Mouse (Mus musculus) megakaryocyte progenitor cell, adult 5-6 weeks (primary cell): ENCODE results near the gene Sorcs1. TPM values are rescaled to one million over a fixed set of nuclear protein-coding genes. Genes with fewer than 3 reads are reported as not detected.

Experiments
- ATAC-seq: replicated peaks from 2 replicates; pipeline ENCODE4 v1.8.0; 2016; ENCODE audit warnings: mild to moderate bottlenecking, moderate TSS enrichment, inconsistent platforms; ENCODE audit not compliant: poor library complexity
- total RNA-seq, 2 experiments: library from RNA; stranded (forward) in 1 of 2; stranded (reverse) in 1 of 2; fragments of 157-497, 149-512 nt in 1 of 2; fragments of 200-1000 nt in 1 of 2; gene quantifications; 2 replicates each; pipeline versions ENCODE4 v1.2.3 to v1.2.4; 2015 to 2017

Sorcs1 gene
- total RNA-seq, 2 experiments from 2014 or later: not detected

DNA sequence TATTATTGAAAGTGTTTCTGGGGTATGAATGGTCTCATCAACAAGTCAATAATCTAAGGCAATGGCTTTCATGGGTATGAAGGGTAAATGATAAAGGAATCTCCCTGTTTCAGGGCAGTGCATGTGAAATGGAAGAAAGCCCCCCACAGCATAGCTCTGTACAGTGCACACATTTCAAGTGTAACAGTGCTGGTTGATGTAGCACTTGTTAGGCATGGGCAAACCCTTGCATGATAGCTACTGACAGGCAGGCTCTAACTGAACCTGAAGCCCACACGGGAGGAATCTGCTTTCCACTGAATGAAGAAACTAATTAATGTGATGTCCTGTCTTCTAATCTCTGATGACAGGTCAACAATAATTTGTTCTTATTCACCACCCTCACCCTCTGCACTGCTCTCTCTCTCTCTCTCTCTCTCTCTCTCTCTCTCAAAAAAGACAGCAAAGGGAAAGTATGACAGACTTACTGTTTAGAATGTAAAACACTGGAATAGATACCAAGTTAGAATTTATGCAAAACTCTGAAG lies 108.7 kb downstream of the Sorcs1 start:
- no peak for ATAC-seq

DNA sequence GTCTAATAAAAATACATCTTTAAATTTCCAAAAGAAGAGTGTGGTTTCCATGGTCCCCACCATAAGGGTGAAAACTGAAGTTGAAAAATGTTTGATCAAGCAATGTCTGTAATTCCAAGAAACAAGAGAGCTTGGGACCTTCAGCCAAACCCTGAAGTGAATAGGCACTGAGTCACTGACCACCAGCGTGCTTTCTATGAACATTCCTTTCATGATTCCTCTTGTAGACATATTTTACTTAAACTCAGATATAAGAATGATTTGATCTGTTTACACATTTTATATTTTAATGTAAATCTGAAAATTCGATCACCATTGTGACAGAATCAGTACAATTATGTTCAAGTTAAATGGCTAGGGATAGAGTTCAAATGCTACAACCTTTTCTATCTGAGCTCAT lies 112.1 kb downstream of the Sorcs1 start:
- ATAC-seq: no peak

DNA sequence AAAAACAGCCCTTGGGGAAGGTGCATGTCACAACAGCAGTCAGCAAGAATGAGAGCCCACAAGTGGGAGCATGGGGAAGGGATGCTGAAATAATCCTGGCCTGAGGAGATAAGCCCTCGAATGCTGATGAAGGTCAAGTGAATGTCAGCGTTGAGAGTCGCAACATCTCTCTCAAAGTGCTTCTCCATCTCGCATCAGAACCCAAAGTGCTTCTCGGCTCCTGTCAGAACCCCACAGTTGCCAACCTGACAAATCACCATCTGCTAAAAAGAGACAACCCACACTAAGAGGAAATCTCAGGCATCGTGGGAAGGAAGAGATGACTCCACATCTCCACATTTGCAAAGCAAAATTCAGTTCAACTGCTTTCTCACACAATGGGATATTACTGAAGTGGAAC lies 119.7 kb downstream of the Sorcs1 start:
- no peak for ATAC-seq

DNA sequence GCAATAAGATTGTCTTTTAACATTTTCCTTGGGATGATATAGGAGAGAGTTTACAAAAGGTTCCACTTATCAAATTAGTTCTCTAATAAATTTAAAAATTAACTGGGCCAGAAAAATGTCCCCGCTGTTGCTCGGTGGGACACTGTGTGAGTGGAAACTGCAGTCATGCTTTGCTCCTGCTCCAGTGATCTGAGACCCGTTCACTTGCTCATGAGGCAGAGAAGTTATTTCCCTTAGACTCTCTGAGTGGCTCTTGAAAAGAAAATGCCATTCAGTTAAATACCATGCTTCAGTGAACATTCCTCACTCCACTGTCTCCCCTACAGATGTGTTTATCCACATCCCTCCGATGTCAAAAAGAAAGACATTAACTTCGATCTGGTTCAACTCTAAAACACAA lies 144.4 kb downstream of the Sorcs1 start:
- no peak for ATAC-seq

DNA sequence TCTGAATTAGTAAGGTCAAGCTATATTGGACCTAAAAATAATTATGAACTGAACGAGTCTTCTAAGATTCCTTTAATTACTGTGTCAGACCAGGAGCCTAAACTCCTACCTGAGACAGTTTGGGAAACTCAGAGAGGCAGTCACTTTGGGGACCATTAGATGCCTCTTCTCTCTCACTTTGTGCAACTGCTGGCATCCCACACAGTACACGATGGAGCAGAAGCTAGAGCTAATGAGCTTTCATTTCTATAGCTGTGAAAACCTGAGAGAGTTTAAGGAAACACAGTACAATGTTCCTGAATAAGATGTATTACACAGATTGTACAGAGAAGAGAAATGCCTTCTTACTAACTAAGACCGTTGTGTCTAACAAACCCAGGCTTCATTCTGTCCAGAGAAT lies 150.6 kb downstream of the Sorcs1 start:
- ATAC-seq: no peak

DNA sequence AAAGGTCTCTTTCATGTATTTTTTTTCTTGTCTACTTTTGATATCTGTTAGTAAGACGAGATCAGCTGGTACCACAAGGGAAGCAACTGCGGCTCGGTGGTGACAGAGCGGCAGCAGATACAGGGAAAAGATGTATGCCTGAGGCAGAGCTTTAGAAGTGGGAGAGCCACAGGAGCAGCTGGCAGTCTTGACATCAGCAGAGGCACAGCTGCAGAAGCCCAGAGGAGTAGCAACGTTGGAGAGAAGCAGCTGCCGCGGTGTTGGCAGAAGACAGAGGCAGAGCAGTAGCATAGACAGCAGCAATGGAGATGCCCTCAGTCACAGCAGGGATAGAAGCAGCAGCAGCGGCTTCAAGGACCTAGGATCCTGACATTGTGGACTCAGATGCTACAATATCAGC lies 152.4 kb downstream of the Sorcs1 start:
- no peak for ATAC-seq

DNA sequence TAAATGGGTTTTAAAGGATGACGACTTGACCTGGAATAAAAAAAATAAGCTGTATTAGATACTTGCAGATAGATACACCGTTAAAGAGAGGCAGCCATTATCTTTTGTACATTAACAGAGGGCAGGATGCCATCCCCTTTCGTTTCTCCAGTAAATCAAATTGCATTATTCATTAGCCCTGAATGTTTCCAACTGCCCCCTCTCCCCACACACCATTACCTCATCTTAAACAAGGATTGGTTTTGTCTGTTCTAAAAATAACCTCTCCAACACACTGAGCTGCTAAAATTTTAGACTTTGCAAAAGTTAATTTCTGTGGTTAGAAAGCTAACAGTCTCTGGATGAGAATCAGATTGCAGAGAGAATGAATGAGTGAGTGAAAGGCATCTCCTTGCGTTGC lies 156.5 kb downstream of the Sorcs1 start:
- ATAC-seq: no peak

DNA sequence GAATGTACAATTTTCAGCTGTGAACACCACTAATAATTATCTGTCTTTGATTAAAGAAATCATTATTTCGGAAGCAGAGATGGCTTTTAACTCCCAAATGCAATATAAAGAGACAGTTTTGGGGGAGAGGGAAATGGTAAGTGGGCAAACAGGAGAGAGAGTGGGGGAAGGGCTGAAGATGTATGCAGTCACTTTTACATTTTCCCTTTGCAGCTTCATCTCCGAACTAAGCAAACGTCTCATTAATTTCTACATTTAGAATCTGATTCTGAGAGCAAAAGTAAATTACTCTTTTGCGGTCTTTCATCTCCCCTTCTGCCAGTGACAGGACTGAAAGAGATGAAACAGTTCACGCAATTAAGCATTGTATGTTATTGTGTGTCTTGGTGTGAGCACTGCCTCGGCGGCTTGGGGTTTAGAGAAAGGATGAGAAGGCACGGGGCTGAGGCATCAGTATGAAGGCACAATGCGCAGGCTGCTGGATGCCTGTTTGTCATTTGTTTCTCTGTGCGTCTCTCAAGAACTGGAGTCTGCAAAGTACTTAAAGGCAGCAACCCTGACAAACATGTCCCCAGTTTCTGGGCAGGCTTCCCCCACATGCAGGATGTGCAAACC lies 163.3 kb downstream of the Sorcs1 start:
- no peak for ATAC-seq

DNA sequence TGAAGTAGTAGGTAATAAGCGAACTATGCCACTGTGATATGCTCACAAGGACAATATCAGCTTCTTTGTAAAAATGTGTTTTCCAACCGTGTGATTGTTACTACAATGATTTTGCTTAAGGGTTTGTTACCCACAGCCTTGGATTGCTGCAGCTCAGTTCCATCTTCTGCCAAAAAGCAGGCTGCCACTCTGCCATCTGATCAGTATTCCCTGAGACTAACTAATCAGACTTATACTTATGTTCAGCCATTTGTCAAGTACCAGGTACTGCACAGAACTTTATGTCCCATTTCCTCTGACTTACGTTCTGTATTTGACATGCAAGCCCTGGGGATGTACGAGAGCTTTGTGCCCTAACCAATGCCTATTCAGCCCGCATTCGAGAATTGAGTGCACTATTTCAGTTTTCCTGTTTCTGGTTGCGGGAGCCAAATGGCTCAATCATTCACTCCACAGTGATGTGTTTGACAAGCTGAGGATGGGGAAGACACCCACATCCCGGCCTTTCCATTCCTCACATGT lies 164.1 kb downstream of the Sorcs1 start:
- ATAC-seq: no peak

DNA sequence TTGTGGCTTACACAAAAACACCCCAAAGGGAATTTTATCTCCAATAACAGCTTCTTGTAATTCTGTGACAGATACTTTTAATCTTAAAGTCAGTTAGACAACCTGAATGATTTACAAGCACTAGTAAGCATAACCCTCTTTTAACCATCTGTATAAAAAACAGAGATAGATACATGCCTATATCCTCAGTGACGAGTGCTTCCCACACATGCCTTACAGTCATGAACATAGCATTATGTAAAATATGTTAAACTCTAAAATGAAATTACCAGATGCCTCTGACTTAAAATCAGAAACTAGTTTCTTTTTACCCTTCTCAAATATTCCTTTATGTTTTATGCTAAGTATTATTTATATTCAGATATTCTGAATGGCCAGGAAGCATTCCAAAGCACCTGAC lies 175.6 kb downstream of the Sorcs1 start:
- no peak for ATAC-seq

DNA sequence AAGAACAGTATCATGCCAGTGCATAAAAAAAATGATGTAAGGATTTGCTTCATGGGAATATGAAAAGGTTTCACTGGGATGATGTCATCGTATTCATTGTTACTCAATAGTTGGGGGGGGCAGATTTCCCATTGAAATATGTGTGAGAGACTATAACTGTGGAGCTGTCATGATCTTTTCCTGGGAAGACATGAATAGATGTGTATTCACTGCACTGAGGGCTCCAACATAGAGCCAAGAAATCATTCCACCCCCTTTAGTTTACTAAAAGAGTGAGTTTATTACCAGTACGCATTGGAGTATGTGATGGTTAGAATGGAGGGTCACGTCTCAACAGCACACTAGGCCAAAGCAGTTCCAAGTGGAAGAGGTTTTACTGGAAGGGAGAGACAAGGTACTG lies 187.3 kb downstream of the Sorcs1 start:
- ATAC-seq: no peak

DNA sequence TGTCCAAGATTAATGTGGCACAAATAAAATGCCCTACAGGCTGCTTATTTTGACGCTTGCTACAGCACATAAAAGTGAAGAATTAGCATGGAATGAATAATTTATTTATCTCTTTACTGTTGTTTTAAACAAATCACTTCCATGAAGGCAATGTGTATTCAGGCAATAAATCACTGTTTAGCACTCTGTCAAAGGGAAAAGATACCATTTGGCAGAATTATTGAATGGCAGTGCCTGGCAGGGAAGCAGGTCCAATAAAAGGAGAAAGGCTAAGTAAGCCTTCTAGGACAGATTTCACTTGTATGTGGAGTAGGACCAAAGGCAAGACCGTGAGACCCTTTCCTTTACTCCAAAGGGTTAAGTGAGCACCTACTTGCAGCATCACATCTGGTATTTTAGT lies 187.7 kb downstream of the Sorcs1 start:
- no peak for ATAC-seq

DNA sequence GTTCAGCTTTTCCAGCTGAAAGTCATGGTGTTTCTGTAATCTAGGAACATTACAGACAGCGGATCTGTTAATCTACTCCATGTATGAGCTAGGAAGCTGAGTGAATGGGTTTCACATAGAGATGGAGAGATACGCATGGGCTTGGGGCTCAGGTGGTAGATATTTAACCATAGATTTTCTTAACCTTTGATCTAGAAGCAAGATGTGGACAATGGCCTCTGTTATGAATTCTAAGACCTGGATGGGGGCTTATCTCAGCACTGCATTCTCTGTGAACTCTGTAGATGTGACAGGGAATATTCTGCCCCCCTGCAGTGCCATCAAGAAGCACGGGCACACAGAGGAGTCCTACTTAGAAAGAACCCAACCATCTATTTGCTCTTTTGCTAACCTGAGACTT lies 188.7 kb downstream of the Sorcs1 start:
- ATAC-seq: no peak

DNA sequence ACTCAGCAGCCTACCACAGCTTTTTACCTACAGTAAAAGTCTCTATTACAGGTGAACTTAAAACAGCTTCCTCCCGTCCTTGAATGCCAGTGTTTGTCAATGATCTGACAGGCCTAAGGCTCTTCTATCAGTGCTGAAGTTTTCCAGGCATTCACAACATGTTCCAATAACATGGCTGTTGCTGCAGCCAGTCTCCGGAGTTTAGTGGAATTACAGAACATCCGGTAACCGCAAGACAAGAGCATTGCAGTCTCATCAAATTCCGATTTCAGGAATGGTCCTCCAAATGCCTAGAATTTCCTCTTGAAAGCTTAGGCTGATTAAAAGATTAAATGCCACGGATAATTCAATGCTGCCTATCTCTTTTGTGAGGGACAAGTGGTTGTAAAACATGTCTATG lies 190.0 kb downstream of the Sorcs1 start:
- no peak for ATAC-seq

DNA sequence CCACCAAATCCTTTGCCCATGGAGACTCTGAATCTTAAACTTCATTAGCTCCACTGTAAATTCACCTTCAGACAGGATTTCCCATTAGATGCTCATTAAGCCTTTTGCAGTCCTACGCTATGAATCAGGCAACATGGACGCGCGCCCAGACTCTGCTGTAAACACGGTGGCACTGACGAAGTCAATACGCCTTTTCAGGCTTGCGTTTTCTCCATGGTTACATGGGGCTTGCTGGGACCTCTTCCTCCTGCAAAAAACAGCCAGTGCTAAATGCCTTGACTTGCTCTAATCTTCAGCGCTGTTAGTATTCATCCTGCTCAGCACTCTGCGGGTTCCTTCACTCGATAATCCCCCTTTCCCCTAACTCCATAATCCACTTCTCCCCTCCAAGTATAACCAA lies 190.7 kb downstream of the Sorcs1 start:
- ATAC-seq: no peak

DNA sequence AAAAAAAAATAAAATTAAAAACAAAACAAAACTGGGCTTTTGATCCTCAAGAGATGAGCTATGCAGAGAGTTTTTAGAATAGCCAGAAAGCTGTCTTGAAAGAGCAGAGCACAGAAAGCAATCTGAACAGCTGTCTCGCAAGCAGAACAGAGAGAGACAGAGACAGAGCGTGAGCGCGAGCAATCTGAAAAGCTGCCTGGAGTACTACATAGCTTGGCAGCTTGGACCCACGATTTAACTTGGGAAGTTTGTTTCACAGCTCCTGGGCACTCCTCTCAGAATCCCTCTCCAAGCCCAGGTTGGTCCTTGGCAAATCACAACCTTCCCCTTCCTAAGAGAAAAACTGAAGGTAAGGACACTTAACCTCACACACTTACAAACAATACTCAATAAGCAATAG lies 192.1 kb downstream of the Sorcs1 start:
- no peak for ATAC-seq

DNA sequence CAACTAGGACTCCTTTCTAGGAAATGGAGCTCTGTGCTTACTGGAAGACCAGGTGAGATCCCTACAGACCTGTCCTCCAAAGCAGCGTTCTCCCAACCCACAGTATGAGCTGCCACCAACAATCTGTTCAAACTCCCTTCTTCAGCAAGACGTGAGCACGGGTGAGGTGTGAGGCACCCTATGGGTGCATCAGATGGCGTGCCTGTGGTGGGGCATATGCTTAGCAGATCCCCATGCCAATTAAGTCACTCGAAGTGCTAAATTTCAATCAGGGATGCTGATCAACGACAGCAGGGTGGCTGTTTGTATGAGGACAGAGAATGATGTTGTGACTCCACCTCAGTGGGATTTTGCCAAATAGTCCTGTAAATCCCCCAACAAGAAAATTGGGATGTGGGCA lies 201.7 kb downstream of the Sorcs1 start:
- ATAC-seq: no peak

DNA sequence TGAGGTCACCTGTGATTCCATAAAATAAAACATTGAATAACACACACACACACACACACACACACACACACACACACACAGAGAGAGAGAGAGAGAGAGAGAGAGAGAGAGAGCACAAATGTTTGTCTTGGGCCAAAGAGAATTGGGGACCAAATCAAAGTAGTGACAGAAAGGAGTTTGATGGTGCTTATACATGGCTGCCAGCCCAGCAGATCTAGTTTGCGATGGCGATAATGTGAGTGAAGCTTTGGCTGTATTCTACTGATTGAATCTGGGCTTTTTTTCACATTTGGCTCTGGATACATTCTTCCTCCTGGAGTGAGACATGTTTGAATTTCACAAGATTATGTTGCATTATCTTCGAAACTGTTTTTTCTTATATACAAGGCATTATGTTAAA lies 209.9 kb downstream of the Sorcs1 start:
- no peak for ATAC-seq

DNA sequence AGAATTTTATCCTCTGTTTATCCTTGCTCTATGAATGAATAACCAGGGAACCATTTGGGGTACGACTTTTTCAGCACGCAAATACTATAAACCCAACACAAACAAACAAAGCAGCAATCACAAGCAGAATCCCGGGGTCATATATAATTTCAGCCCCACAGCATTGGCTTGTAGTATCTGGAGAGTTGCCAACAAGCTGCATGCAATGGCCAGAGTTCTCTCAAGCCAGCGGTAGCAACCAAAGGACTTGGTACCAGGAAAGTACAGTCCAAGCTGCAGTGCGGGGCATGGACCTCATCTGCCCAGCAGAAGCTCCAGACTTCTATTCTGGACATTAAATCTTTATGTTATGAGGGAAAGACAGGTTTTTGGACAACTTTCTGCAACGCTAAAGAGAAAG lies 213.6 kb downstream of the Sorcs1 start:
- ATAC-seq: no peak

DNA sequence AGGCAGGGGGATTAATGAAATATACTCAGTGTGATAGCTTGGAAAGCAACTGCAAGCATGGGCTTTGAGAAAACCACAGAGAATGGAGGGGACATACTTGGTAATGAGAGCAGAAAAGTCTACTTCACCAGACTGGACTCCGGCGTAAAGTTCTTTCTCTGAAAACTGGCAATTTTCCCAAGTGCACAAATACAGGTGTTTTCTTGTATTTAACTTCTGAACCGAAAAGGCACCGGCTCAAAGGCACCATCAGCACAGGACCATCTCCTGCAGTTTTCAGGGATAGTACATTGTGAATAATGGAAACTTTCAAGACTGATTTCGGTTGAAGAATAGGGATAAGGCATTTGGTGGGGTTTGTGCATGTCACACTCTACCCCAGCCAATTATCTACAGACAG lies 219.9 kb downstream of the Sorcs1 start:
- ATAC-seq: no peak

DNA sequence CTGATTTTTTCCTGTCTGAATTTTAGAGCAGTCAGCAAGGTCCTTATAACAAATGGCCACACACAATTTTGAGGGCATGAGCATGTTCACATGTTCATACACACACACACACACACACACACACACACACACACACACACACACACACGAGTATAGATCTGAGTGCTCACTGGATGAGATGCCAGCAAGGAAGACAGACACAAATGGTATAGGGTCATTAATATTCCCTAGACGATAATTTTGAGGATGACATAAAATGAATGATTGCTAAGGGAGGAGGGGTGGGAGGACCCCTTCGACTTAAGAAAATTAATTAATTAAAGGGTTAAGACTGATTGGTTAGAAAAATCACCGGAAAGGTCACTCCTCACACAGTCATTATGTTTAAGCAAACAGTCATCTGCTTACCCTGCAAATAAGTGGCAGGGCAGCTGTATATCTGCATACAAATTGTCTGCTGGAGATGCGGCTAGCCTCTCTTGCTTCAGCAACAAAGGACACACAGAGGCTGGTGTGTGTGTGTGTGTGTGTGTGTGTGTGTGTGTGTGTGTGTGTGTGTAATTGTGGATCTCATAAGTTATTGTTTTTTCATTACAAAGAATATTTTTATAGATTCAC lies 221.1 kb downstream of the Sorcs1 start:
- no peak for ATAC-seq

DNA sequence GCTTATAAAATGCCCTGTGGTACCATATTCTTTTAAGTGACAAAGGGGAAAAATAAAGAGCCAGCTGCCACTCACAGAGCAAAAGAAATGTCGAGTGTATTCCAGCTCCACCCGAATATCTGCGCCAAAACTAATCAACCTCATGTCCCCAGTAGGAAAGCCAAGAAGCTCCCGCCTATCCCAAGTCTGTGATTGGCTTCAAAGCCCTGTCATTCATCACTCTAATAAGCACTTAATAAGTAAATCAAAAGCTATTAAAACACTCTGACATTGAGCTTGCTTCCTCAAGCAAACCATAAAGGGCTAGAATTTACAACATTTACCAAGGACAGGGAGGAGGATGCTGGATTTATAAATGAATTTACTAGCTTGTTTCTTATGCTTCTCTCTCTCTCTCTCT lies 237.3 kb downstream of the Sorcs1 start:
- no peak for ATAC-seq
